Mouse (Mus musculus): ENCODE data around the gene Tmem236. TPM values are rescaled to one million over a fixed set of nuclear protein-coding genes. Genes with fewer than 3 reads are reported as not detected.

The Tmem236 gene
- total RNA-seq, 1 experiment from 2014 or later = not detected

DNA sequence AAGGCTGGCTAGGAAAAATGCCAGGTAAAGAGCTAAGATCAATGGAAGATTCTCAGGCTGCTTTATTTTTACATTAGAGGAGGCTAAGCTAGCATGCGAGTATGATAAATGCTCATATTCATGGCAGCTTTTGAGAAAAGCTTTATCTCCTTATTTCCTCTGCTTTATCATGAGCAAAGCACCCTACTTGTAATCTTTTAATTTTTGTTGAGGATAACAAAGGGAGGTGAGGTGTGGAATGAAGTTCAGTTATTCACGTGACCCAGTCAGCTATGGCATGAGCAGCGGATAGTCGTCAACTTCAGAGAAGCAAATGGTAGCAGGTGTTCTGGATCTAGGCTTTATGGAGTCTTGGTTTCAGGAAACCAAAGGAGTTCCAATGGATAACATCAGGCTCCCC is 62.6 kb downstream of the Tmem236 start:
- ATAC-seq (ENCODE audit: extremely low read depth, insufficient number of reproducible peaks, low FRiP score, poor library complexity, severe bottlenecking) = no peak

DNA sequence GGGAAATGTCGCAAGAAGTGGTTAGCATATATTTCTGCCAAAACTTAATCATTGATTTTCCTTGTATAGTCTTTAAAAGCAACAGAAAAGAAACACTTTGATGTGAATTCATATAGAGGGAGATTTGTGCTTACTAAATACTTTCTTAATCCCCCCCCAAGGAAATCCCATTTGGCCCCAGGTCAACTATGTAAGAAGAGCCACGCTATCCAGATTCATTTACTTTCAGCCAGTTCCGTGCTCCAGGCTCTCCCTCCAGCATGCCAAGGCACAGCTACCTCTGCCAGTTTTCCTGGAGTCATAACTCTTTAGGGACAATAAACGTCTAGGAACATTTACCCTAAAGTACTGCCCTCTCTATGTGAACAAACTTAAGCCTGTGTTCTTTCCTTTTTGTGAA is 63.4 kb downstream of the Tmem236 start:
- ATAC-seq (ENCODE audit: extremely low read depth, insufficient number of reproducible peaks, low FRiP score, poor library complexity, severe bottlenecking) = no peak

DNA sequence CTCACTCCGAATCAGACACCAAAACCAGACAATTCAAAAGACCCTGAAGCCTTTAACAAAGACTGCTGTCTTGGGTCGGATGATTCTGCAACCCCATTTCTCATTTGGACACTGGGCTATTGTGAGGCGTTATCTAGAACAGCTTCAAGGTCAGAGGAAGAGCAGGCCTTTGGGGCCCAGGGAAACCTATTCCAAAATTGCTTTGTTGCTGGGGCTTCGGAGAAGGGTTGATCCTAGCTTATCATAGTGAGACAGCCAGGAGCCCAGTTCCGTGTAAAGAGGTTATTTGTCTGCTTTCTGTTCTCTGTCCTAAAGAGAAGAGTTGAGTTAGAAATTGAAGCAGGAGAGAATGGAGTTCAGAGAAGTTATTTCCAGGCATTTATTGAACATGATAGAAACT is 64.8 kb downstream of the Tmem236 start:
- ATAC-seq (ENCODE audit: extremely low read depth, insufficient number of reproducible peaks, low FRiP score, poor library complexity, severe bottlenecking) = no peak

DNA sequence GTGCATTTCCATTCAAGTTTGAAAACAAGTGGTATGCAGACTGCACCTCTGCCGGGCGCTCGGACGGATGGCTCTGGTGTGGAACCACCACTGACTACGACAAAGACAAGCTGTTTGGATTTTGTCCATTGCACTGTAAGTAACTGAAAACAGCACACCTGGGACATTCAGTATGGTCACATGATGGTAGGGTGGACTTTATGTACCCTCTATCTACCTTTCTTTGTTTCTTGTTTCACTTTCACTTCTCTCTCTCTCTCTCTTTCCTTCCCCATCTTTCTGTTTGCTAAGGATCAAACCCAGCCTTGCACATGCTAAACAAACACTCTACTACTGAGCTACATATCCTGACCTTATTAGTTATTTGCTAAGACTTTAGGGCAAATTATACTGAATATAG is 69.8 kb downstream of the Tmem236 start:
- peak; percentile 53 for ATAC-seq (ENCODE audit: extremely low read depth, insufficient number of reproducible peaks, low FRiP score, poor library complexity, severe bottlenecking)

DNA sequence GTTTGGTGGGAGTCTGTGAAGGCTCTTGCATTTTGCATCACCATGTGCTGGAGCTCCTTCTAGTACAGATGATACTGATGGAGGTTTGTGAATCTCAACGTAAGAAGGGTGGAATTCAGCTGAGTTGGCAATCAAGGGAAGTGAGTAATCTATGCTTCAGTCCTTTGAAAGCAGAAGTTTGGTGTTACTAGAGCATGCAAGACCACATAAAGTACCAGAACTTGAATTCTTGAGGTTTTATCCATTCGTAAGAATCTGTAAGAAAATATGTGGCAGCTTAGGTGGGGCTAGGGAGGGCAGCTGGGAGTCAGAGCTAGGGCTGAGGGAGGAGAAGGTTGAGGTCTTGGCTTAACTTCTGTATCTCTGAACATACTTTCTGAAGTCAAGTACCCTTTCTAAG is 70.3 kb downstream of the Tmem236 start:
- ATAC-seq (ENCODE audit: extremely low read depth, insufficient number of reproducible peaks, low FRiP score, poor library complexity, severe bottlenecking) = peak; percentile 68; the same call in 1 of the 2 replicates

DNA sequence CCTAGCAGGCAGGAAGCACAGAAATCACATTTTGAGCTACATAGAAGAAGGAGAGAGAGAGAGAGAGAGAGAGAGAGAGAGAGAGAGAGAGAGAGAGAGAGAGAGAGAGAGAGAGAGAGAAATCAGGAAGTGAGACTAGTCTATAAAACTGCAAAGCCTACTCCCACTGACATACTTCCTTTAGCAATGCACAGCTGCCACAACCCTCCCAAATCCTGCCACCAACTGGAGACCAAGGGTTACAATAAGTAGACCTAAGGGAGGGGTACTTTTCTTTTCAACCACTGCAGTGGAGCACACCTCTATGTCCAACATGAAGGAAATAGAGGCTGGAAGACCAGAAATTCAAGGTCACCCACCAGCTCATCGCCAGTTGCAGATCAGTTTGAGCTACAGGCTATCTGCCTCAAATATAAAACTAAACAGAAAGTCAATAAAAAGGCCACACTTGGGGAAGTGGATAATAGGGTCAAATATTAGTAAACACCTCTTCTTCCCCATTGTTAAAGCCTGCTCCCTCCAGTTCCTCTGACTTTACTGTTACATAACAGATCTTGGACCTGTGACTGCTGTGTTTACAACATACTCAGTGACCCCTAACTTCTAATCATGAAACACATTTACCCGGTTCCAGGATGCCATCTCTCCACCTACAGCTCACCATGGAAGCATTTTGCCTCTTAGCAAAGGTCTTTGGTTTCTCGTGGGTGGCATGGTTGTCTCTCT is 75.7 kb downstream of the Tmem236 start:
- ATAC-seq (ENCODE audit: extremely low read depth, insufficient number of reproducible peaks, low FRiP score, poor library complexity, severe bottlenecking) = peak; percentile 90

DNA sequence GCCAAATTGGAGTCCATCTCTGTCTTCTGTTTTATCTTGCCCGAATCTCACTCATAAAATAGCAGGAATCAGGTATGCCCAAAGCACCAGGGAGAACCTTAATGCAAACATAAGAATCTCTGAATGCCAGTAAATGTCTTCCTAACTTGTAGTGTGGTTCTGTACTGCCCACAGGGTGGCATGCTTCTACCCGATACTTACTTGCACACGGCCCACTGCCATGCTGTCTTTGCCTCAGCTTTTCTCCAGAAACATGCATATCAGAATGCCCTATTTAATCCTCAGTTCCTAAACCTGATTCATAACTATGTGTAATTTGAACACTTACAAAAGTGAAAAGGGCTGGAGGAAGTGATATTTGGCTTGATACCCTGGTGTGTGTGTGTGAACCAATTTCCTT is 77.6 kb downstream of the Tmem236 start:
- no peak for ATAC-seq (ENCODE audit: extremely low read depth, insufficient number of reproducible peaks, low FRiP score, poor library complexity, severe bottlenecking)

DNA sequence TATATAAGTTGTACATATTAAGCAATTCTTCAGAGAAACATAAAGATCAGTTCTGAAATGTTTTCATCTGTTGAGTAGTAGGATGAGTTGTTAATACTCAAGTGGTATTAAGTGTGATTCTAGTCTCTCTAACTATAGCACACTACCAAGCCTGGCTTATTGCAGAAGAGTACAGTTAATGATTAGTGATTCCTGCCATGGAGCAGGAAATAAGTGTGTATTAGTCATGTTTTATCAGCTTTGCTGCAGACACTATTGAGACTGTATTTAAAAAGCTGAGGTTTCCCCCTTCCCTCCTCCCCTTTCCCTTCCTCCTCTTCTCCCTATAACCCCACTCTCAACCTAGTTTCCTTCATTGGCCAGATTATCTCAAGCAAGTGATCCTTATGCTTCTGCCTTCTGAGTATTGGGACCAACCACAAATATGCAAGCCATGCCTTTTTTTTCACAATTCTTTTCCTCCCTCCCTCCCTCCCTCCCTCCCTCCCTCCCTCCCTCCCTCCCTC is 84.1 kb downstream of the Tmem236 start:
- no peak for ATAC-seq (ENCODE audit: extremely low read depth, insufficient number of reproducible peaks, low FRiP score, poor library complexity, severe bottlenecking)

DNA sequence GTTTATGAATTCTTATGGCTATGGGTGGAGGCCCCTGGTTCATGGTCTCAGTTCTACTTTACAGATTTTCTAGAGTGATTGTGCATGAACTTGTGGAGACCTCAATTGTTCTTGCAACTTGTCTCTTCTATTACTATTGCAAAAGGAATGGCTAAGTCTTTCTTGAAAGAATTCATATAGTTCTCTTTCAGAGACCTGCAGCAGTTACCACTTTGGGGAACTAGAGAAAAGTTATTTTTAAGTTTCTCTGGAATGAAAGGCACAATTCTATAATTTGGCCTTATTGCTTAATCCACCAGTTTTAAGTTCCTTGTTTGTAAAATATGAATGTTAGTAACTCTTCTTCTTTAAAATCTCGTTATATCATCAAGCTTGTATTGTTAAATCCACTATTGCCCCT is 87.8 kb downstream of the Tmem236 start:
- no peak for ATAC-seq (ENCODE audit: extremely low read depth, insufficient number of reproducible peaks, low FRiP score, poor library complexity, severe bottlenecking)

DNA sequence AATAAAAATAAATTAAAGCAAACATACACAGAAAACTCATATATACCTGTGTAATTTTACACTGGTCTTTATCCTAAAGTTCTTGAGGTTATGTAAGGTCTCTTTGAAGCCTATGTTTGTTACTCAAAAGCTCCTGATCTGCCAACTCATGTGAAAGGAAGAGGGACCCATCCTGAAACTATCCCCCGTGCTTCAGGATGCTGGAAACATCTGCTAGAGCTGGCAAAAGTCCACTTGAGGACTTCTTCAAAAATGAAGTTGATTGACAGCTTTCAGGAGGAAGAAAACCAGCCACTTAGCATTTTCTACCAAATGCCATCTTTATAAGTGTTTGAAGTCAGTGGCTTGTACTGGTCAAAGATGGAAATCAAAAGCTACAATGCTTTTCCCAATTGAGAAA is 94.8 kb downstream of the Tmem236 start:
- no peak for ATAC-seq (ENCODE audit: extremely low read depth, insufficient number of reproducible peaks, low FRiP score, poor library complexity, severe bottlenecking)

Other genes with a start within 250 kb of the Tmem236 start
- gene Hacd1, start 118.4 kb upstream of the Tmem236 start, total RNA-seq (2017) = 1.7 TPM in 1 of 2 replicates, not detected in the other
- gene Stam, start 100.4 kb upstream of the Tmem236 start, total RNA-seq (2017) = 30.8 and 33.3 TPM in 2 replicates
- gene Mrc1, start 54.9 kb downstream of the Tmem236 start, total RNA-seq (2017) = 1.1 and 2.1 TPM in 2 replicates
- gene Slc39a12, start 213.8 kb downstream of the Tmem236 start, total RNA-seq (2017) = not detected in 2 replicates